Mouse (Mus musculus) adrenal gland, postnatal 4 days (tissue): ENCODE results near the gene Leo1. TPM values are rescaled to one million over a fixed set of nuclear protein-coding genes. Genes with fewer than 3 reads are reported as not detected.
"Not testable (repeated sequence)": the region's sequence is repeated elsewhere in the genome, so short reads cannot be mapped to it uniquely, and the experiment has no call there.

Experiments
- DNase-seq, 2 experiments: peaks; one replicate each; pipeline ENCODE4 v3.0.0; 2021 to 2022; ENCODE audit warnings: low spot score in 2 of 2, mixed read lengths in 2 of 2
- total RNA-seq, 2 experiments: library from RNA; stranded (reverse); gene quantifications; 2 replicates each; pipeline ENCODE4 v1.2.3; 2021

Leo1 gene
- total RNA-seq, 2 experiments from 2014 or later, result 36.0 to 37.0 TPM

- DNase-seq, result no peak
These were observed 24.5 kb downstream of the Leo1 start for GRCm38 (mm10) chr9:75465856-75466255.

- no peak for DNase-seq
These were observed 25.3 kb downstream of the Leo1 start for GRCm38 (mm10) chr9:75466641-75467040.

GRCm38 (mm10) chr9:75467581-75467980 is 26.3 kb downstream of the Leo1 start:
- DNase-seq, result no peak

GRCm38 (mm10) chr9:75468297-75468696 is 27.0 kb downstream of the Leo1 start:
- no peak for DNase-seq

- no peak for DNase-seq
These were observed 35.9 kb downstream of the Leo1 start for GRCm38 (mm10) chr9:75477212-75477611.

GRCm38 (mm10) chr9:75479106-75479725 is 37.9 kb downstream of the Leo1 start:
- no peak for DNase-seq

- no peak for DNase-seq
These were observed 39.3 kb downstream of the Leo1 start for GRCm38 (mm10) chr9:75480536-75481075.

- no peak for DNase-seq
These were observed 43.9 kb downstream of the Leo1 start for GRCm38 (mm10) chr9:75485231-75485630.

- DNase-seq, result not testable (repeated sequence)
These were observed 46.9 kb downstream of the Leo1 start for GRCm38 (mm10) chr9:75488255-75488654.

- DNase-seq, result no peak
These were observed 53.2 kb downstream of the Leo1 start for GRCm38 (mm10) chr9:75494407-75495005.

GRCm38 (mm10) chr9:75495945-75496344 is 54.6 kb downstream of the Leo1 start:
- DNase-seq, result no peak

- no peak for DNase-seq
These were observed 57.2 kb downstream of the Leo1 start for GRCm38 (mm10) chr9:75498571-75498970.

- no peak for DNase-seq
These were observed 63.0 kb downstream of the Leo1 start for GRCm38 (mm10) chr9:75504311-75504710.

GRCm38 (mm10) chr9:75511236-75511939 is 70.1 kb downstream of the Leo1 start:
- no peak for DNase-seq

GRCm38 (mm10) chr9:75515464-75516113 is 74.3 kb downstream of the Leo1 start:
- DNase-seq, result no peak

Other genes with a start within 250 kb of the Leo1 start
- 1 to 10 TPM; 1.8 to 5.0 TPM for gene Myo5c, start 209.5 kb upstream of the Leo1 start, total RNA-seq
- gene Gnb5, start 135.2 kb upstream of the Leo1 start, total RNA-seq, result 10 to 100 TPM; 33.8 to 37.2 TPM
- under 1 TPM in 1 of 2 experiments, not detected in 1; 0.25 TPM for gene Bcl2l10, start 93.8 kb upstream of the Leo1 start, total RNA-seq
- gene Mapk6, start 31.5 kb upstream of the Leo1 start, total RNA-seq, result 10 to 100 TPM; 45.4 to 46.7 TPM
- 10 to 100 TPM; 75.2 to 89.6 TPM for gene Tmod3, start 118.1 kb downstream of the Leo1 start, total RNA-seq
- gene Tmod2, start 169.8 kb downstream of the Leo1 start, total RNA-seq, result 10 to 100 TPM; 31.8 to 34.9 TPM
- 10 to 100 TPM; 24.6 to 26.4 TPM for gene Lysmd2, start 184.2 kb downstream of the Leo1 start, total RNA-seq
- 10 to 100 TPM; 44.2 to 45.6 TPM for gene Scg3, start 242.5 kb downstream of the Leo1 start, total RNA-seq